Mouse (Mus musculus) limb, embryonic 13.5 days (tissue): ENCODE data around the gene Neu1. TPM values are rescaled to one million over a fixed set of nuclear protein-coding genes. Genes with fewer than 3 reads are reported as not detected.

Experiments
- ATAC-seq: fragments of 200-750 bp; cut with Nextera tagmentation; 2 replicates; pipeline ENCODE4 v1.8.0; 2017; ENCODE audit warnings: low read depth, moderate number of reproducible peaks, moderate TSS enrichment; ENCODE audit not compliant: low FRiP score
- H3K27ac ChIP-seq: fragments of 300-500 bp; sonication (generic); 2 replicates; pipeline ENCODE4 v1.5.1; 2015; ENCODE audit warnings: inconsistent platforms, mild to moderate bottlenecking, moderate library complexity
- H3K27me3 ChIP-seq: fragments of 300-500 bp; sonication (generic); 2 replicates; pipeline ENCODE4 v1.6.1; 2015; ENCODE audit warnings: mild to moderate bottlenecking, inconsistent platforms
- H3K36me3 ChIP-seq: fragments of 300-500 bp; sonication (generic); 2 replicates; pipeline ENCODE4 v1.6.1; 2015; ENCODE audit warnings: inconsistent platforms, mild to moderate bottlenecking, moderate library complexity
- H3K4me1 ChIP-seq: fragments of 300-500 bp; sonication (generic); 2 replicates; pipeline ENCODE4 v1.6.1; 2015; ENCODE audit warnings: inconsistent platforms
- H3K4me2 ChIP-seq: fragments of 300-500 bp; sonication (generic); replicated peaks from 2 replicates; pipeline ENCODE4 v1.6.1; 2015; ENCODE audit warnings: inconsistent platforms, mild to moderate bottlenecking, moderate library complexity
- H3K4me3 ChIP-seq: fragments of 300-500 bp; sonication (generic); 2 replicates; pipeline ENCODE4 v1.5.1; 2015; ENCODE audit warnings: moderate library complexity, mild to moderate bottlenecking, inconsistent platforms
- H3K9ac ChIP-seq: fragments of 300-500 bp; sonication (generic); 2 replicates; pipeline ENCODE4 v1.6.1; 2015; ENCODE audit warnings: mild to moderate bottlenecking, inconsistent platforms
- H3K9me3 ChIP-seq: fragments of 300-500 bp; sonication (generic); 2 replicates; pipeline ENCODE4 v1.6.1; 2016; ENCODE audit warnings: inconsistent platforms
- WGBS: fragments of 180-500 bp; shearing (Covaris S2); methylation state at CpG from one replicate; pipeline ENCODE4 v1.1.7; 2015; 5-methylcytosine and 5-hydroxymethylcytosine counted together
- polyA plus RNA-seq: library from polyadenylated mRNA; unstranded; fragments of >200 nt; fragmentation: Nextera tagmentation; extraction: Ambion mirVana; gene quantifications from 2 replicates; pipeline ENCODE4 v1.2.1, GENCODE M21; 2015

The Neu1 gene
- polyA plus RNA-seq, 1 experiment from 2014 or later: 20.0 TPM

- peak overlapping the region; percentile 91 for H3K9ac ChIP-seq
- 12% methylated on average over 2 of the region's 2 CpGs for WGBS
- H3K36me3 ChIP-seq: peaks cover 11% of the 10 kb centered on the region
- H3K4me1 ChIP-seq: peaks cover 22% of the 10 kb centered on the region
- peak overlapping the region; percentile 94 for H3K4me2 ChIP-seq
- no peak overlapping the region for H3K27ac ChIP-seq
- ATAC-seq: no peak
- H3K4me3 ChIP-seq: peak overlapping the region; percentile 85
- no peaks in the 10 kb centered on the region for H3K9me3 ChIP-seq
- no peaks in the 10 kb centered on the region for H3K27me3 ChIP-seq
These were observed 49.6 kb downstream of the Neu1 start for GRCm38 (mm10) chr17:34980655-34981054.

GRCm38 (mm10) chr17:34981690-34982180, 50.7 kb downstream of the Neu1 start, which contains the start of gene Lsm2:
Lsm2 (plus strand) TSS chr17:34981862.
- Histone ChIP-seq H3K4me2 (peak within 1 kb of the TSS; percentile 94), H3K9ac (peak within 1 kb of the TSS; percentile 91), H3K4me3 (peak within 1 kb of the TSS; percentile 85), H3K4me1 (peaks cover 22% of the 10 kb centered on the region), H3K27me3 (no peaks in the 10 kb centered on the region), H3K36me3 (peaks cover 22% of the 10 kb centered on the region), H3K27ac (peak within 1 kb of the TSS; percentile 99), H3K9me3 (no peaks in the 10 kb centered on the region)
- peak; percentile 95 for ATAC-seq
- WGBS: 0% methylated on average over 58 of the region's 58 CpGs

DNA sequence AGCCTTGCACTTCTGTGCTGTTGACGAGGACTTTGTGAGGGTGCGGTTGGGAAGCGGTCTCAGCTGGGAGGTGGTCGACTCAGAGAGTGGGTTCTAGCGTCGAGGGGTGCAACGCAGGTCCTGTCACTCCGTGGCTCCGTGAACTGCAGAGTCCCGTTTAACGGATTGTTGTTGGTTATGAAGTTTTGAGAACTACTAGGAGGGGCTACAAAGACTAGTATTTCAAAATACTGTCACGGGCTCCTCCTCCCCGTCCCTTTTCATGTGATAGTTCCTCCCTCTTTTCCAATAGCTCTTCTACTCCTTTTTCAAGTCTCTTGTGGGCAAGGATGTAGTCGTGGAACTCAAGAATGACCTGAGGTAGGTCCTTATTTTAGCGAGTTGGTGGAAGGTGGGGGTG, 51.3 kb downstream of the Neu1 start:
- Histone ChIP-seq H3K27me3 (no peaks in the 10 kb centered on the region), H3K36me3 (peaks cover 22% of the 10 kb centered on the region), H3K4me1 (peaks cover 22% of the 10 kb centered on the region), H3K4me2 (peak overlapping the region; percentile 94), H3K4me3 (peak overlapping the region; percentile 85), H3K9me3 (no peaks in the 10 kb centered on the region), H3K9ac (peak overlapping the region; percentile 91), H3K27ac (peak overlapping the region; percentile 99)
- ATAC-seq: no peak
- under 1% methylated on average over 15 of the region's 15 CpGs for WGBS

DNA sequence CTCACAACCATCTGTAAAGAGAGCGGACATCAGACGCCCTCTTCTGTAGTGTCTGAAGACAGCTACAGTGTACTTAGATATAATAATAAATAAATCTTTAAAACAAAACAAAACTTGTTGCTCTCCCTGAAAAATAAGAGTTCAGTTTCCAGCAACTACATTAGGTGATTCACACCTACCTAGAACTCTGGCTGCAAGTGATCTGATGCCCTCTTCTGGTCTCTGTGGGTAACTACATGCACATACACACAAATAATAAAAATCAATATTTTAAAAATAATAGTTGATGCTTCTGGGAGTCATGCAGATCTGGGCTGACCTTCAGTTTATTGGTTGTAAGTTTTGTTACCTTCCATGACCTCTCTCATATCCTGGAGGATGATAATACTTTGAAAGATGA, 53.2 kb downstream of the Neu1 start:
- no peaks in the 10 kb centered on the region for H3K9me3 ChIP-seq
- H3K9ac ChIP-seq: no peak overlapping the region
- no peaks in the 10 kb centered on the region for H3K27me3 ChIP-seq
- H3K36me3 ChIP-seq: peaks cover 33% of the 10 kb centered on the region
- no peak overlapping the region for H3K4me2 ChIP-seq
- no peak for ATAC-seq
- peaks cover 22% of the 10 kb centered on the region for H3K4me1 ChIP-seq
- no peak overlapping the region for H3K4me3 ChIP-seq
- WGBS: 81% methylated on average over 2 of the region's 2 CpGs
- H3K27ac ChIP-seq: no peak overlapping the region

Other genes with a start within 250 kb of the Neu1 start
- 0.06 and 0.17 TPM in 2 replicates for gene C4b, start 187.4 kb upstream of the Neu1 start, polyA plus RNA-seq
- gene Cyp21a1, start 126.7 kb upstream of the Neu1 start, polyA plus RNA-seq: 0.18 TPM in 1 of 2 replicates, not detected in the other
- gene Stk19, start 94.3 kb upstream of the Neu1 start, polyA plus RNA-seq: 28.2 and 28.7 TPM in 2 replicates
- gene Dxo, start 94.2 kb upstream of the Neu1 start, polyA plus RNA-seq: 62.8 and 74.3 TPM in 2 replicates
- gene Skiv2l, start 81.0 kb upstream of the Neu1 start, polyA plus RNA-seq: 54.0 and 55.2 TPM in 2 replicates
- 114 and 126 TPM in 2 replicates for gene Nelfe, start 80.9 kb upstream of the Neu1 start, polyA plus RNA-seq
- gene Cfb, start 68.7 kb upstream of the Neu1 start, polyA plus RNA-seq: 1.9 and 2.0 TPM in 2 replicates
- gene Zbtb12, start 51.8 kb upstream of the Neu1 start, polyA plus RNA-seq: 5.4 TPM in 2 replicates
- gene Gm20547, start 49.2 kb upstream of the Neu1 start, polyA plus RNA-seq: not detected in 2 replicates
- 1.6 and 2.4 TPM in 2 replicates for gene C2, start 33.0 kb upstream of the Neu1 start, polyA plus RNA-seq
- 97.0 and 103 TPM in 2 replicates for gene Ehmt2, start 32.8 kb upstream of the Neu1 start, polyA plus RNA-seq
- gene Slc44a4, start 16.8 kb upstream of the Neu1 start, polyA plus RNA-seq: 0.14 TPM in 1 of 2 replicates, not detected in the other
- gene Hspa1b, start 28.0 kb downstream of the Neu1 start, polyA plus RNA-seq: 0.32 and 0.43 TPM in 2 replicates
- not detected in 2 replicates for gene Gm20481, start 38.7 kb downstream of the Neu1 start, polyA plus RNA-seq
- 3.7 and 4.4 TPM in 2 replicates for gene Hspa1a, start 40.9 kb downstream of the Neu1 start, polyA plus RNA-seq
- gene Hspa1l, start 41.5 kb downstream of the Neu1 start, polyA plus RNA-seq: 0.49 and 0.81 TPM in 2 replicates
- 196 and 200 TPM in 2 replicates for gene Lsm2, start 50.6 kb downstream of the Neu1 start, polyA plus RNA-seq
- gene Vars, start 69.7 kb downstream of the Neu1 start, polyA plus RNA-seq: 102 and 110 TPM in 2 replicates
- 0.17 TPM in 2 replicates for gene Vwa7, start 85.3 kb downstream of the Neu1 start, polyA plus RNA-seq
- gene Sapcd1, start 96.8 kb downstream of the Neu1 start, polyA plus RNA-seq: 7.2 and 8.2 TPM in 2 replicates
- 2.6 and 4.6 TPM in 2 replicates for gene Msh5, start 115.5 kb downstream of the Neu1 start, polyA plus RNA-seq
- gene Clic1, start 118.7 kb downstream of the Neu1 start, polyA plus RNA-seq: 247 and 266 TPM in 2 replicates
- 423 and 428 TPM in 2 replicates for gene Ddah2, start 127.8 kb downstream of the Neu1 start, polyA plus RNA-seq
- gene Ly6g6c, start 134.1 kb downstream of the Neu1 start, polyA plus RNA-seq: 0.15 TPM in 1 of 2 replicates, not detected in the other
- 0.29 and 0.71 TPM in 2 replicates for gene Mpig6b, start 134.9 kb downstream of the Neu1 start, polyA plus RNA-seq
- 2.0 and 3.4 TPM in 2 replicates for gene Ly6g6e, start 145.6 kb downstream of the Neu1 start, polyA plus RNA-seq
- 0.57 and 0.65 TPM in 2 replicates for gene Ly6g6d, start 146.8 kb downstream of the Neu1 start, polyA plus RNA-seq
- gene Ly6g6f, start 154.4 kb downstream of the Neu1 start, polyA plus RNA-seq: 0.17 and 0.28 TPM in 2 replicates
- 93.1 and 94.9 TPM in 2 replicates for gene Abhd16a, start 158.0 kb downstream of the Neu1 start, polyA plus RNA-seq
- gene Ly6g5c, start 177.0 kb downstream of the Neu1 start, polyA plus RNA-seq: not detected in 2 replicates
- 0.91 and 1.1 TPM in 2 replicates for gene Ly6g5b, start 184.2 kb downstream of the Neu1 start, polyA plus RNA-seq
- gene Gpank1, start 190.2 kb downstream of the Neu1 start, polyA plus RNA-seq: 21.3 and 21.9 TPM in 2 replicates
- 279 and 284 TPM in 2 replicates for gene Csnk2b, start 190.8 kb downstream of the Neu1 start, polyA plus RNA-seq
- 11.7 and 13.4 TPM in 2 replicates for gene D17H6S53E, start 195.1 kb downstream of the Neu1 start, polyA plus RNA-seq
- gene Apom, start 200.8 kb downstream of the Neu1 start, polyA plus RNA-seq: 3.2 TPM in 1 of 2 replicates, not detected in the other
- 66.7 and 67.2 TPM in 2 replicates for gene Bag6, start 203.9 kb downstream of the Neu1 start, polyA plus RNA-seq
- gene Prrc2a, start 233.6 kb downstream of the Neu1 start, polyA plus RNA-seq: 217 and 227 TPM in 2 replicates
- gene Aif1, start 244.8 kb downstream of the Neu1 start, polyA plus RNA-seq: 9.0 and 10.2 TPM in 2 replicates